Mouse (Mus musculus) MEL (cell line): Measurements from ENCODE around the gene Arhgef7.

Experiments
- BHLHE40 ChIP-seq: IDR thresholded peaks from 2 replicates; pipeline ENCODE4 v1.6.1; 2012; ENCODE audit warnings: low read depth, mild to moderate bottlenecking, inconsistent platforms, low read length, improper control_type of control experiment, borderline replicate concordance
- CHD2 ChIP-seq: IDR thresholded peaks from 2 replicates; pipeline ENCODE4 v1.6.1; 2011; ENCODE audit warnings: low read length, improper control_type of control experiment
- CTCF ChIP-seq, 3 experiments: IDR thresholded peaks in 2 of 3; conservative IDR thresholded peaks in 1 of 3; 2 replicates each; pipeline ENCODE4 v1.5.1; 2011 to 2012; ENCODE audit warnings: low read length in 3 of 3, low read depth in 2 of 3, mild to moderate bottlenecking in 2 of 3, improper control_type of control experiment in 1 of 3, inconsistent platforms in 1 of 3, mixed read lengths in 1 of 3, moderate library complexity in 1 of 3; ENCODE audit not compliant: control insufficient read depth in 1 of 3, insufficient read depth in 1 of 3, poor library complexity in 1 of 3, severe bottlenecking in 1 of 3
- E2F4 ChIP-seq: IDR thresholded peaks from 2 replicates; pipeline ENCODE4 v1.6.1; 2011; ENCODE audit warnings: low read depth, low read length, improper control_type of control experiment, borderline replicate concordance
- GATA1 ChIP-seq: IDR thresholded peaks from 2 replicates; pipeline ENCODE4 v1.6.1; 2011; ENCODE audit warnings: low read depth, low read length, improper control_type of control experiment
- HCFC1 ChIP-seq: IDR thresholded peaks from 2 replicates; pipeline ENCODE4 v1.6.1; 2012; ENCODE audit warnings: low read depth, mild to moderate bottlenecking, inconsistent platforms, low read length, improper control_type of control experiment, moderate library complexity
- JUND ChIP-seq: IDR thresholded peaks from 2 replicates; pipeline ENCODE4 v1.6.1; 2011; ENCODE audit warnings: low read depth, mild to moderate bottlenecking, improper control_type of control experiment, low read length
- KAT2A ChIP-seq: conservative IDR thresholded peaks from 2 replicates; pipeline ENCODE4 v1.6.1; 2012; ENCODE audit warnings: low read depth, low read length, improper control_type of control experiment, inconsistent platforms
- POLR2A ChIP-seq, 2 experiments: IDR thresholded peaks; 2 replicates each; pipeline ENCODE4 v1.6.1; 2011 to 2012; ENCODE audit warnings: low read length in 2 of 2, mild to moderate bottlenecking in 2 of 2, control low read depth in 1 of 2, improper control_type of control experiment in 1 of 2, low read depth in 1 of 2, moderate library complexity in 1 of 2; ENCODE audit not compliant: control insufficient read depth in 1 of 2, insufficient read depth in 1 of 2, poor library complexity in 1 of 2
- POLR2AphosphoS2 ChIP-seq: IDR thresholded peaks from 2 replicates; pipeline ENCODE4 v1.6.1; 2011; ENCODE audit warnings: low read length, improper control_type of control experiment
- ZKSCAN1 ChIP-seq: IDR thresholded peaks from 2 replicates; pipeline ENCODE4 v1.6.1; 2012; ENCODE audit warnings: low read depth, mild to moderate bottlenecking, inconsistent platforms, low read length, improper control_type of control experiment, moderate library complexity
- ZNF384 ChIP-seq: IDR thresholded peaks from 2 replicates; pipeline ENCODE4 v1.6.1; 2012; ENCODE audit warnings: low read depth, mild to moderate bottlenecking, inconsistent platforms, low read length, improper control_type of control experiment

GRCm38 (mm10) chr8:11841571-11841970, 114.0 kb downstream of the Arhgef7 start:
- no peak for TF ChIP-seq CTCF (IDR thresholded peaks at IDR 0.05 in 2 of 3, conservative IDR thresholded peaks at IDR 0.05 in 1 of 3; ENCODE audit: control insufficient read depth in 1 of 3, insufficient read depth in 1 of 3, low read depth in 2 of 3, low read length in 3 of 3, poor library complexity in 1 of 3, severe bottlenecking in 1 of 3)
- TF ChIP-seq BHLHE40: no peak
- TF ChIP-seq E2F4: no peak
- TF ChIP-seq ZNF384: no peak
- no peak for TF ChIP-seq HCFC1
- TF ChIP-seq POLR2AphosphoS2: no peak
- TF ChIP-seq POLR2A (IDR thresholded peaks at IDR 0.05; ENCODE audit: control insufficient read depth in 1 of 2, insufficient read depth in 1 of 2, low read depth in 1 of 2, low read length in 2 of 2, poor library complexity in 1 of 2): no peak
- TF ChIP-seq GATA1: no peak
- no peak for TF ChIP-seq JUND
- TF ChIP-seq ZKSCAN1: no peak
- TF ChIP-seq KAT2A: no peak
- no peak for TF ChIP-seq CHD2
